In the genomic region with DNA sequence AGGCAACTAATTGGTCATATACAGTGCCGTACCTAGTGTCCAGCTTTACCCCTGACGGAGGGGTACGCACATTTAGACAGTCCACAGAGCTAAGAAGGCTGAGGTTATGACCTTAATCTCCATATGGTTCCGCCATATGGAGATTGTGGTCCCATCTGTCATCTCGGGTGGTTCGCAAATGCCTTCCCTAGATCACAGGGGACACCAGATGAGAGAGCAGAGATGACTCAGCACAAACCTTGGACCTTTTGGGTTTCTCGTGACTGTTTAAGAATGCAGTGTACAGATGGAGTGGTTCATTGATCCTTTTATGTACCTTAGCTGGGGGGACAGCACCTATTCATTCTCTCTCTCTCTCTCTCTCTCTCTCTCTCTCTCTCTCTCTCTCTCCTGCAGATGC, we compare ENCODE assay signal across 18 mouse cellular contexts. TPM values are rescaled to one million over a fixed set of nuclear protein-coding genes. Genes with fewer than 3 reads are reported as not detected.
DNase-seq lines count a peak whose midpoint lies in the region; ATAC-seq and TF ChIP-seq lines count a peak whose summit lies in the region.
"Had no signal": no experiment of that assay in that cellular context is flagged by ENCODE, and none has a peak within 500 bp of the region (broad histone marks: within the 10 kb centered on the region; RNA-seq: fewer than 3 reads in every experiment).

No protein-coding gene starts in this region.

- TF ChIP-seq CTCF in forebrain, postnatal 0 days (IDR thresholded peaks at IDR 0.05; ENCODE audit: low read depth), result no peak
- TF ChIP-seq CTCF in brain, embryonic 14.5 days (IDR thresholded peaks at IDR 0.05; ENCODE audit: borderline replicate concordance, extremely low read depth, insufficient read depth, insufficient read length), result no peak

- H3K9me3 ChIP-seq in forebrain, embryonic 12.5 days, result no peaks in the 10 kb centered on the region
- H3K9me3 ChIP-seq in forebrain, postnatal 0 days (ENCODE audit: low read length), result no peaks in the 10 kb centered on the region
- no peaks in the 10 kb centered on the region for H3K9me3 ChIP-seq in embryonic facial prominence, embryonic 14.5 days (ENCODE audit: control insufficient read depth, low read length)
- H3K9me3 ChIP-seq: embryonic facial prominence, embryonic 12.5 days; intestine, embryonic 15.5 days; limb, embryonic 13.5 days; lung, embryonic 15.5 days had no signal

- H3K4me2 ChIP-seq in forebrain, embryonic 12.5 days, result no peak overlapping the region
- no peak overlapping the region for H3K4me2 ChIP-seq in forebrain, postnatal 0 days (ENCODE audit: low read depth)
- no peak overlapping the region for H3K4me2 ChIP-seq in embryonic facial prominence, embryonic 14.5 days (ENCODE audit: low read depth, low read length)
- H3K4me2 ChIP-seq: embryonic facial prominence, embryonic 12.5 days; intestine, embryonic 15.5 days; limb, embryonic 13.5 days; lung, embryonic 15.5 days had no signal

- no peaks in the 10 kb centered on the region for H3K36me3 ChIP-seq in forebrain, embryonic 12.5 days (replicated peaks)
- no peaks in the 10 kb centered on the region for H3K36me3 ChIP-seq in forebrain, postnatal 0 days (ENCODE audit: insufficient read depth)
- no peaks in the 10 kb centered on the region for H3K36me3 ChIP-seq in embryonic facial prominence, embryonic 14.5 days (ENCODE audit: control insufficient read depth, insufficient read depth, low read length)
- H3K36me3 ChIP-seq: embryonic facial prominence, embryonic 12.5 days; intestine, embryonic 15.5 days; limb, embryonic 13.5 days; lung, embryonic 15.5 days had no signal

- 65% methylated on average over 7 of the region's 7 CpGs for WGBS in forebrain, embryonic 12.5 days
- 72% methylated on average over 7 of the region's 7 CpGs for WGBS in forebrain, postnatal 0 days
- WGBS in embryonic facial prominence, embryonic 14.5 days, result 70% methylated on average over 7 of the region's 7 CpGs

- ATAC-seq in forebrain, embryonic 12.5 days (ENCODE audit: low FRiP score), result 0 out of 2 replicates have a peak, but pooled peaks have one; percentile 14
- ATAC-seq in forebrain, postnatal 0 days, result no peak
- 0 out of 2 replicates have a peak, but pooled peaks have one; percentile 19 for ATAC-seq in embryonic facial prominence, embryonic 14.5 days (ENCODE audit: low read depth)
- ATAC-seq: CD4-positive, CD25-positive, alpha-beta regulatory T cell, adult 4 months; forebrain, embryonic 14.5 days; intestine, embryonic 15.5 days had no signal

- no peak overlapping the region for H3K4me3 ChIP-seq in forebrain, embryonic 12.5 days (replicated peaks)
- H3K4me3 ChIP-seq in forebrain, postnatal 0 days (ENCODE audit: low read depth, low read length), result no peak overlapping the region
- H3K4me3 ChIP-seq in embryonic facial prominence, embryonic 14.5 days (ENCODE audit: low read depth, low read length), result no peak overlapping the region
- H3K4me3 ChIP-seq: embryonic facial prominence, embryonic 12.5 days; intestine, embryonic 15.5 days; limb, embryonic 13.5 days; lung, embryonic 15.5 days; myocyte had no signal

- TF ChIP-seq POLR2A in brain, embryonic 14.5 days (IDR thresholded peaks at IDR 0.05; ENCODE audit: borderline replicate concordance, extremely low read depth, insufficient read depth, insufficient read length, poor library complexity, severe bottlenecking), result no peak

- H3K4me1 ChIP-seq in forebrain, embryonic 12.5 days, result peaks cover 7% of the 10 kb centered on the region
- H3K4me1 ChIP-seq in forebrain, postnatal 0 days (ENCODE audit: insufficient read depth), result no peaks in the 10 kb centered on the region
- no peaks in the 10 kb centered on the region for H3K4me1 ChIP-seq in embryonic facial prominence, embryonic 14.5 days (ENCODE audit: control insufficient read depth, insufficient read depth, low read length)
- H3K4me1 ChIP-seq: embryonic facial prominence, embryonic 12.5 days; intestine, embryonic 15.5 days; limb, embryonic 13.5 days; lung, embryonic 15.5 days had no signal

- no peak for DNase-seq in forebrain, postnatal 0 days
- peak; percentile 25 for DNase-seq in 416B (ENCODE audit: low read depth)
- peak; percentile 33 for DNase-seq in brain, embryonic 14.5 days (ENCODE audit: low read depth)
- no peak for DNase-seq in embryonic facial prominence, embryonic 14.5 days (ENCODE audit: low spot score)
- no peak for DNase-seq in layer of hippocampus, adult 9-11 months
- DNase-seq in gastrocnemius, postnatal 4 days (ENCODE audit: low spot score in 2 of 2), result no peak
- no peak for DNase-seq in urinary bladder, postnatal 4 days (ENCODE audit: low spot score in 2 of 2)
- DNase-seq: kidney, postnatal 25 days; layer of hippocampus, postnatal 36 days; thymus, postnatal 36 days had no signal

- H3K9ac ChIP-seq in forebrain, embryonic 12.5 days, result no peak overlapping the region
- no peak overlapping the region for H3K9ac ChIP-seq in forebrain, postnatal 0 days
- H3K9ac ChIP-seq in embryonic facial prominence, embryonic 14.5 days (ENCODE audit: low read depth, low read length), result no peak overlapping the region
- H3K9ac ChIP-seq: embryonic facial prominence, embryonic 12.5 days; intestine, embryonic 15.5 days; limb, embryonic 13.5 days; lung, embryonic 15.5 days had no signal

- H3K27ac ChIP-seq in forebrain, embryonic 12.5 days, result no peak overlapping the region
- no peak overlapping the region for H3K27ac ChIP-seq in forebrain, postnatal 0 days (ENCODE audit: low read depth, low read length)
- no peak overlapping the region for H3K27ac ChIP-seq in embryonic facial prominence, embryonic 14.5 days (replicated peaks; ENCODE audit: low read depth, low read length)
- H3K27ac ChIP-seq: embryonic facial prominence, embryonic 12.5 days; intestine, embryonic 15.5 days; limb, embryonic 13.5 days; lung, embryonic 15.5 days had no signal

- H3K27me3 ChIP-seq in forebrain, embryonic 12.5 days, result no peaks in the 10 kb centered on the region
- no peaks in the 10 kb centered on the region for H3K27me3 ChIP-seq in forebrain, postnatal 0 days (ENCODE audit: insufficient read depth, low read length)
- H3K27me3 ChIP-seq in embryonic facial prominence, embryonic 14.5 days (replicated peaks; ENCODE audit: control insufficient read depth, insufficient read depth, low read length), result no peaks in the 10 kb centered on the region
- H3K27me3 ChIP-seq: embryonic facial prominence, embryonic 12.5 days; intestine, embryonic 15.5 days; limb, embryonic 13.5 days; lung, embryonic 15.5 days had no signal

RNA-seq across cellular contexts. Expression of a gene that starts 33.9 kb away (rescaled TPM):
- 0.54 and 0.82 TPM in 2 replicates for polyA plus RNA-seq in forebrain, embryonic 12.5 days (2016; fragmentation: Nextera tagmentation; extraction: Ambion mirVana)
- total RNA-seq in forebrain, postnatal 0 days (2014; rRNA removed), result 0.92 and 1.1 TPM in 2 replicates
- 0.41 and 0.58 TPM in 2 replicates for polyA plus RNA-seq in forebrain, postnatal 0 days (2015; fragmentation: Nextera tagmentation; extraction: Ambion mirVana)
- 0.45 and 0.53 TPM in 2 replicates for polyA plus RNA-seq in brain, embryonic 14.5 days (2012; rRNA removed)
- polyA plus RNA-seq in embryonic facial prominence, embryonic 14.5 days (2014; fragmentation: Nextera tagmentation; extraction: Ambion mirVana), result 5.3 and 5.9 TPM in 2 replicates
- total RNA-seq in gastrocnemius, postnatal 4 days (2021), result 1 to 10 TPM; 2.2 to 2.4 TPM

RNA-seq across cellular contexts. Expression of a gene that starts 45.0 kb away (rescaled TPM):
- 29.5 and 31.7 TPM in 2 replicates for polyA plus RNA-seq in forebrain, embryonic 12.5 days (2016; fragmentation: Nextera tagmentation; extraction: Ambion mirVana)
- total RNA-seq in forebrain, postnatal 0 days (2014; rRNA removed), result 17.4 and 17.9 TPM in 2 replicates
- 6.6 and 9.0 TPM in 2 replicates for polyA plus RNA-seq in forebrain, postnatal 0 days (2015; fragmentation: Nextera tagmentation; extraction: Ambion mirVana)
- 31.6 and 32.3 TPM in 2 replicates for polyA plus RNA-seq in brain, embryonic 14.5 days (2012; rRNA removed)
- polyA plus RNA-seq in embryonic facial prominence, embryonic 14.5 days (2014; fragmentation: Nextera tagmentation; extraction: Ambion mirVana), result 9.6 and 15.4 TPM in 2 replicates
- 1 to 10 TPM; 5.5 to 7.0 TPM for total RNA-seq in gastrocnemius, postnatal 4 days (2021)

RNA-seq across cellular contexts. Expression of a gene that starts 45.0 kb away (rescaled TPM):
- 174 and 181 TPM in 2 replicates for polyA plus RNA-seq in forebrain, embryonic 12.5 days (2016; fragmentation: Nextera tagmentation; extraction: Ambion mirVana)
- 56.1 and 70.4 TPM in 2 replicates for total RNA-seq in forebrain, postnatal 0 days (2014; rRNA removed)
- 188 and 239 TPM in 2 replicates for polyA plus RNA-seq in forebrain, postnatal 0 days (2015; fragmentation: Nextera tagmentation; extraction: Ambion mirVana)
- polyA plus RNA-seq in brain, embryonic 14.5 days (2012; rRNA removed), result 49.6 and 55.6 TPM in 2 replicates
- 148 and 153 TPM in 2 replicates for polyA plus RNA-seq in embryonic facial prominence, embryonic 14.5 days (2014; fragmentation: Nextera tagmentation; extraction: Ambion mirVana)
- total RNA-seq in gastrocnemius, postnatal 4 days (2021), result 10 to 100 TPM; 67.9 to 81.1 TPM

Comparison
In these comparisons a context has a peak if more than half of its experiments do, and no peak if none do; other contexts are left out.
1. DNase-seq: peak in 416B (single experiment) and brain, embryonic 14.5 days (single experiment); none in forebrain, postnatal 0 days (single experiment), embryonic facial prominence, embryonic 14.5 days (single experiment), layer of hippocampus, adult 9-11 months (single experiment), gastrocnemius, postnatal 4 days (0 of 2) and urinary bladder, postnatal 4 days (0 of 2).